Mouse (Mus musculus): ENCODE measurements around the gene Pfkl. TPM values are rescaled to one million over a fixed set of nuclear protein-coding genes. Genes with fewer than 3 reads are reported as not detected.

Pfkl gene
- total and polyA plus RNA-seq, 2 experiments from 2014 or later = 98.5 to 166 TPM

DNA sequence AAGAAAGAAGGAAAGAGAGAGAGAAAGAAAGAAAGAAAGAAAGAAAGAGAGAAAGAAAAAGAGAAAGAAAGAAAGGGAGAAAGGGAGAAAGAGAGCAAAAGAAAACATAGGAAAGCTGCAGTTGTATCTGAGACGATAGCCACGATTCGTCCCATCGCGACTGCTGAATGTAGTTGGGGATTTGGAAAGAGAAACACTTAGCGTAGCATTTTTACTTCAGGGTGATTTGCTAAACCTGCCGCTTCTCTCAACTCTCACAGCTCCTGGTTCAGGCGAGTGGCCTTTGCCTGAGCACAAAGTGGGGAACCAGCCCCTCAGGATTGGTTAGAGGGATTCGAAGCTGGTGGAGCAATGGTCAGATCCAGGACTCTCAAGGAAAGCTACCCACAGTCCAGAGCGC lies 452 bp upstream of the Pfkl start:
- WGBS = 16% methylated on average over 10 of the region's 10 CpGs

DNA sequence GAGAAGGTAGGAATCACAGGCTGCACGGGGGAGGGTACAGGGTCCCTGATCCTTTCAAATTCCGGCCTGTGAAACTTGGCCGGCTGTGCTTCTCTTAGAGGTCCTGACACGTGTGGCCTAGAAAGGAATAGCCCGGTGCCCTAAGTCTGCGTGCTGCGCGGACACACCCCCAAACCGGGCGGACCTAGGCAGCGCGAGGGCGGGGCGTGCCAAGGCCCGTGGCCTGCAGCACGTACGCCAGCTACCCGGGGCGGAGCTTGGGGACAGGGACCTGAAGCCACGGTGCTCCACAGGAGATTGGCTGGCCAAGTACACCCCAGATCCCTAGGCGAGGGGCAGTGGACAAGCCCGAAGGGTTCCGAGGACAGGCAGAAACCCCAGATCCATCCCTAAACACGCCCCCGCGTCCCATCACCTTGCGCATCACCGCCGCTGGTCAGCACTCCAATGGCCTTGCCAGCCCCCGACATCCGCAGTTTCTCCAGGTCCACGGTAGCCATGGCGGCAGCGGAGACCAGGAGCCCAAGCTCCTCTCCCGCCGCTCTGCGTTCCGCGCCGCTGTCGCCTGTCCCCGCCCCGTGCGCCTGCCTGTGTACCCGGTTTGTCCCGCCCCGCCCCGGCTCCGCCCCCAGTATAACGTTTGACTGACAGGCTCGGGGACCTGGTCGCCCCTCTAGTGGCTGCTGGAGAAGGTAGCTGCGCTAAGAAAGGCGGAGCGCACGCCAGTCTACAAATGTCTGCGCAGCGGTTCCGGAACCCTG lies 519 bp downstream of the Pfkl start:
- H3K4me1 ChIP-seq (ENCODE audit: insufficient read depth, low read length) = peaks cover 22% of the 10 kb centered on the region
- H3K4me2 ChIP-seq (ENCODE audit: low read depth, low read length, poor library complexity, severe bottlenecking) = peak overlapping the region; percentile 81
- under 1% methylated on average over 59 of the region's 59 CpGs for WGBS
- TF ChIP-seq CTCF (IDR thresholded peaks at IDR 0.05) = peak; percentile 79
- peaks cover 3% of the 10 kb centered on the region; the same call in 1 of the 2 replicates for H3K36me3 ChIP-seq (ENCODE audit: insufficient read depth, low read length)
- peak overlapping the region; percentile 81 for H3K4me3 ChIP-seq (ENCODE audit: low read depth, low read length)
- peak overlapping the region; percentile 83 for H3K27ac ChIP-seq (ENCODE audit: low read depth, low read length)
- ATAC-seq (ENCODE audit: low FRiP score) = peak; percentile 96
- no peaks in the 10 kb centered on the region for H3K9me3 ChIP-seq (ENCODE audit: low read length)
- H3K9ac ChIP-seq (replicated peaks; ENCODE audit: low read length, poor library complexity, severe bottlenecking) = peak overlapping the region; percentile 77
- no peaks in the 10 kb centered on the region for H3K27me3 ChIP-seq (ENCODE audit: insufficient read depth, low read length)
- peak; percentile 94 for DNase-seq (ENCODE audit: low spot score)

More for the DNA sequence above, 452 bp upstream of the Pfkl start:
- TF ChIP-seq CTCF (IDR thresholded peaks at IDR 0.05) = no peak
- Histone ChIP-seq H3K4me1 (ENCODE audit: insufficient read depth, low read length) (peaks cover 22% of the 10 kb centered on the region), H3K27me3 (ENCODE audit: insufficient read depth, low read length) (no peaks in the 10 kb centered on the region), H3K4me2 (ENCODE audit: low read depth, low read length, poor library complexity, severe bottlenecking) (peak overlapping the region; percentile 24; the same call in 1 of the 2 replicates), H3K9ac (replicated peaks; ENCODE audit: low read length, poor library complexity, severe bottlenecking) (no peak overlapping the region), H3K36me3 (ENCODE audit: insufficient read depth, low read length) (no peaks in the 10 kb centered on the region), H3K9me3 (ENCODE audit: low read length) (no peaks in the 10 kb centered on the region), H3K4me3 (ENCODE audit: low read depth, low read length) (no peak overlapping the region), H3K27ac (ENCODE audit: low read depth, low read length) (no peak overlapping the region)
- DNase-seq (ENCODE audit: low spot score) = no peak
- no peak for ATAC-seq (ENCODE audit: low FRiP score)

DNA sequence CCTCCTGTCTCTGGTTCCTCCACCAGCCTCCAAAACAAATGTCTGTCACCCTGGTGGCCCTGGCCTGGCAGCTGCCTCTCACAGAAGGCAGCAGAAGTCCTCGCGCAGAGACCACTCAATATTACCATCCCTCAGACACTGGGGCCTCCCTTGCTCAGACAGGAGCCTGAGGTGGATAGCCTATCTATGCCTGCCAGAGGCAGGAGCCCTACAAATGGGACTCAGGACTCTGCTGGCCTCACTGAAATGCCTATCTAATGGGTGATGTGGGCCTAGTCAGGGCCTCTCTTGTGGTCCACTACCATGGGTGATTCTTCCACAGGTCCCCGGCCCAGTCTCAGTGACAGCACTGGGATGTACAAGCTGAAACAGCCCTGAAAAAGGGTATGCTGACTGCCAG lies 1.7 kb downstream of the Pfkl start:
- no peak for ATAC-seq (ENCODE audit: low FRiP score)
- no peak for TF ChIP-seq CTCF (IDR thresholded peaks at IDR 0.05)
- 73% methylated on average over 3 of the region's 3 CpGs for WGBS
- H3K36me3 ChIP-seq (ENCODE audit: insufficient read depth, low read length) = peaks cover 3% of the 10 kb centered on the region; the same call in 1 of the 2 replicates
- H3K9ac ChIP-seq (replicated peaks; ENCODE audit: low read length, poor library complexity, severe bottlenecking) = peak overlapping the region; percentile 77
- H3K27ac ChIP-seq (ENCODE audit: low read depth, low read length) = no peak overlapping the region
- no peaks in the 10 kb centered on the region for H3K27me3 ChIP-seq (ENCODE audit: insufficient read depth, low read length)
- H3K4me2 ChIP-seq (ENCODE audit: low read depth, low read length, poor library complexity, severe bottlenecking) = peak overlapping the region; percentile 81
- H3K4me1 ChIP-seq (ENCODE audit: insufficient read depth, low read length) = peaks cover 22% of the 10 kb centered on the region
- H3K9me3 ChIP-seq (ENCODE audit: low read length) = no peaks in the 10 kb centered on the region
- no peak for DNase-seq (ENCODE audit: low spot score)
- H3K4me3 ChIP-seq (ENCODE audit: low read depth, low read length) = peak overlapping the region; percentile 81

DNA sequence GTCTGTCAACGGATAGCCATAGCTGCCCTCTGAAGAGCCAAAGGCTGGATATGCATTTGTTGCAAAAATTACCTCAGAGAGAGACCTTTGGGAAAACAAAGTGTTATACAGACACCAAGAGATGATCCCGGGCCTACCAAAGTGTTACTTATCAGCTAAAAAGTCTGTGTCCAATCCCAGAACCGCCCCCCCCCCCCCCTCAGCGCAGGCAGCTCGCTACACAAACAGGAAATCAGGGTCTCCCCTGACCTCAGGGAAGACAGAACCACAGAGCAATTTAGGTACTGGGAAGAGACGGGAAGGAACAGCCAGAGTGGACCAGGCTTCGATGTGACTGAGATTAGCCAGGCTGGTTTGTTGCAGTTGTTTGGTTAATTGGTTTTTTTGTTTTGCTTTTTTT lies 2.7 kb downstream of the Pfkl start:
- no peaks in the 10 kb centered on the region for H3K27me3 ChIP-seq (ENCODE audit: insufficient read depth, low read length)
- no peak overlapping the region for H3K4me2 ChIP-seq (ENCODE audit: low read depth, low read length, poor library complexity, severe bottlenecking)
- no peak overlapping the region for H3K4me3 ChIP-seq (ENCODE audit: low read depth, low read length)
- H3K36me3 ChIP-seq (ENCODE audit: insufficient read depth, low read length) = peaks cover 9% of the 10 kb centered on the region; the same call in 1 of the 2 replicates
- peaks cover 22% of the 10 kb centered on the region for H3K4me1 ChIP-seq (ENCODE audit: insufficient read depth, low read length)
- H3K9ac ChIP-seq (replicated peaks; ENCODE audit: low read length, poor library complexity, severe bottlenecking) = peak overlapping the region; percentile 77; the same call in 1 of the 2 replicates
- no peak for ATAC-seq (ENCODE audit: low FRiP score)
- TF ChIP-seq CTCF (IDR thresholded peaks at IDR 0.05) = no peak
- WGBS = 62% methylated on average over 7 of the region's 7 CpGs
- DNase-seq (ENCODE audit: low spot score) = no peak
- no peak overlapping the region for H3K27ac ChIP-seq (ENCODE audit: low read depth, low read length)
- H3K9me3 ChIP-seq (ENCODE audit: low read length) = no peaks in the 10 kb centered on the region

DNA sequence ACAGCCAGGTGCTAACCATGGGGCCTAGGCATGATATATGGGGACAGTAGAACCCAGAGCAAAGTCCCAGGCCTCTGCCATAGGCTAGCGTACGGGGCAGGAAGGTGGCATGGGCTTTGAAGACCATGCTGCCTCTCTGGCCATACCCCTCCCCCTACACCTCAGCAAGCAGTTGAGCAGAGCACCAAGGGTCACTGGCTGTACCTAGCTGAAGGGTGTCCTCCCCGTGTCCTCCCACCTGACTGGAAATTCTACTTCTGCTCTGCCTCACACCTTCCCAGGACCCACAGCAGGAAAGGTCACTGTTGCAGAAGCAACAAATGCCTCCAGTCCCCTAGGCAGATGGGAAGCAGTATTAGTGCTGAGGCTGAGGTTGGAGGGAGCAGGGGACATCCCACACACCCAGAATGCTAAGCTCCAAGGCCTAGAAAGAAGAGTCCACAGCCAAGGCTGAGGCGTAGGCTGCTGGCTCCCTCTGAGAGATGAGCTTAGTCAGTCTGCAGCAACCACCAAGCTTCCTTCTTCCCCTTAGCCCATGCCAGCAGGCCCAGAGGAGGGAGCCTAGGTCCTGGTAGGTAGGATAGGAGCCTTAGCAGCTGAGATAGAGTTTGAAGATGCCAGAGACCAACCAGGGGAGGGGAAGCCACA lies 4.0 kb downstream of the Pfkl start:
- 91% methylated on average over 4 of the region's 4 CpGs for WGBS
- Histone ChIP-seq H3K9ac (replicated peaks; ENCODE audit: low read length, poor library complexity, severe bottlenecking) (no peak overlapping the region), H3K4me3 (ENCODE audit: low read depth, low read length) (no peak overlapping the region), H3K27ac (ENCODE audit: low read depth, low read length) (no peak overlapping the region), H3K4me1 (ENCODE audit: insufficient read depth, low read length) (peaks cover 22% of the 10 kb centered on the region), H3K36me3 (ENCODE audit: insufficient read depth, low read length) (peaks cover 21% of the 10 kb centered on the region), H3K9me3 (ENCODE audit: low read length) (no peaks in the 10 kb centered on the region), H3K27me3 (ENCODE audit: insufficient read depth, low read length) (no peaks in the 10 kb centered on the region), H3K4me2 (ENCODE audit: low read depth, low read length, poor library complexity, severe bottlenecking) (no peak overlapping the region)
- ATAC-seq (ENCODE audit: low FRiP score) (no peak), DNase-seq (ENCODE audit: low spot score) (no peak)
- TF ChIP-seq CTCF (IDR thresholded peaks at IDR 0.05) = no peak

All from midbrain, postnatal 0 days (tissue).